Mouse (Mus musculus) midbrain, embryonic 16.5 days (tissue): ENCODE measurements at regions not wholly inside any gene's neighbourhood (a gene's known extent, or its start where the extent isn't known, plus 50 kb on each side); places are given as distances from the start of the nearest gene placed in this dataset.

Experiments used
- ATAC-seq: fragments of 200-750 bp; cut with Nextera tagmentation; 2 replicates; pipeline ENCODE4 v1.8.0; 2017; ENCODE audit warnings: moderate TSS enrichment
- H3K27ac ChIP-seq: fragments of 300-500 bp; sonication (generic); 2 replicates; pipeline ENCODE4 v1.5.1; 2014; ENCODE audit warnings: mild to moderate bottlenecking, low read length, mixed read lengths
- H3K27me3 ChIP-seq: fragments of 300-500 bp; sonication (generic); 2 replicates; pipeline ENCODE4 v1.6.1; 2014; ENCODE audit warnings: low read depth, low read length, mixed read lengths; ENCODE audit not compliant: control insufficient read depth, insufficient read depth
- H3K36me3 ChIP-seq: fragments of 300-500 bp; sonication (generic); 2 replicates; pipeline ENCODE4 v1.6.1; 2014; ENCODE audit warnings: mild to moderate bottlenecking, low read length, moderate library complexity, mixed read lengths; ENCODE audit not compliant: control insufficient read depth, insufficient read depth
- H3K4me1 ChIP-seq: fragments of 300-500 bp; sonication (generic); 2 replicates; pipeline ENCODE4 v1.6.1; 2014; ENCODE audit warnings: mild to moderate bottlenecking, low read length, mixed read lengths; ENCODE audit not compliant: control insufficient read depth, insufficient read depth
- H3K4me2 ChIP-seq: fragments of 300-500 bp; sonication (generic); 2 replicates; pipeline ENCODE4 v1.6.1; 2014; ENCODE audit warnings: mild to moderate bottlenecking, low read length, mixed read lengths
- H3K4me3 ChIP-seq: fragments of 300-500 bp; sonication (generic); 2 replicates; pipeline ENCODE4 v1.5.1; 2014; ENCODE audit warnings: low read depth, mild to moderate bottlenecking, low read length, moderate library complexity, mixed read lengths
- H3K9ac ChIP-seq: fragments of 300-500 bp; sonication (generic); 2 replicates; pipeline ENCODE4 v1.6.1; 2014; ENCODE audit warnings: low read depth, low read length, mixed read lengths
- H3K9me3 ChIP-seq: fragments of 300-500 bp; sonication (generic); replicated peaks from 2 replicates; pipeline ENCODE4 v1.6.1; 2014; ENCODE audit warnings: mild to moderate bottlenecking, low read length, mixed read lengths; ENCODE audit not compliant: control insufficient read depth, poor library complexity, severe bottlenecking
- WGBS: fragments of 180-500 bp; shearing (Covaris S2); extraction: QIAGEN DNeasy Blood & Tissue Kit; methylation state at CpG from one replicate; pipeline ENCODE4 v1.1.7; 2014; 5-methylcytosine and 5-hydroxymethylcytosine counted together

DNA sequence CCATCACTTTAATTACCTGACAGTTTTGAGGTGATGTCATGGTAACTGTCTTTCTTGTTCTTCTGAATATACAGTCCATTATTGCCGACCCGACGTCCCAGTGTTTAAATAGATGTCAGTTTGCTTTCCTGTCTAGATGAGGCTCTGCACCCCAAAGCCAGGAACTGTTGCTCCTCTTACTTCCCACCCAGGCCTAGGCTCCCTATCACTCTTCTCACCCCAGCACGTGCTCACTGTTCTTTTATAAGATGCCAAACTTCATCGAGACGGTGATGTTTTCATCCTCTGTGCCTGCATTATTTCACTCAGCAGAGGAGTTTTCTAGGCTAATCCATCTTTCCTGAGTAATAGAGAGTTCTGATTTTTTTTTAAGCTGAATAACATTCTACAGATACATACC, 156.5 kb downstream of the Adra2a start:
- H3K27ac ChIP-seq, result no peak overlapping the region
- H3K4me2 ChIP-seq, result no peak overlapping the region
- WGBS, result 83% methylated on average over 6 of the region's 6 CpGs
- H3K9me3 ChIP-seq, result no peaks in the 10 kb centered on the region
- H3K27me3 ChIP-seq, result no peaks in the 10 kb centered on the region
- no peak overlapping the region for H3K9ac ChIP-seq
- peaks cover 3% of the 10 kb centered on the region; the same call in 1 of the 2 replicates for H3K4me1 ChIP-seq
- ATAC-seq, result no peak
- no peaks in the 10 kb centered on the region for H3K36me3 ChIP-seq
- no peak overlapping the region for H3K4me3 ChIP-seq

DNA sequence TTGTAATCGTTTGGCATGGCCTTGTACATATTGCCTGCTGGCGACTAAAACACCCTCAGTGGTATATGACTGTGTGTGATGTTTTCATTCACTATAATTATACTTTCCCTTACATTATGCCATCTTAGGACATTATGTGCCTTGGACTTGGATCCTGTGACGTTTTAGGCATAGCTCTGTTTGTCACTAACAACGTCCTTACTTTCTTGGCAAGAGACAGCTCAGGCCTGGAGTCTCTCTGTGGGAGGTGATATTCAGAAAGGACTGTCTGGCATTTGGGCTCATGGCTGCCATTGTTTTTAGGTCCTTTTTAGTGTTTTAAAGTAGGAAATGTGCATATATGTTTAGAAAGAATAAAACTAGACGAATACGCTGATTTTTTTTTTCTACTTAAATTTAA, 158.5 kb downstream of the Adra2a start:
- H3K4me3 ChIP-seq, result no peak overlapping the region
- H3K4me1 ChIP-seq, result no peaks in the 10 kb centered on the region
- WGBS, result 69% methylated on average over 6 of the region's 6 CpGs
- H3K36me3 ChIP-seq, result no peaks in the 10 kb centered on the region
- H3K27me3 ChIP-seq, result no peaks in the 10 kb centered on the region
- H3K4me2 ChIP-seq, result no peak overlapping the region
- no peaks in the 10 kb centered on the region for H3K9me3 ChIP-seq
- H3K9ac ChIP-seq, result no peak overlapping the region
- no peak overlapping the region for H3K27ac ChIP-seq
- ATAC-seq, result no peak

DNA sequence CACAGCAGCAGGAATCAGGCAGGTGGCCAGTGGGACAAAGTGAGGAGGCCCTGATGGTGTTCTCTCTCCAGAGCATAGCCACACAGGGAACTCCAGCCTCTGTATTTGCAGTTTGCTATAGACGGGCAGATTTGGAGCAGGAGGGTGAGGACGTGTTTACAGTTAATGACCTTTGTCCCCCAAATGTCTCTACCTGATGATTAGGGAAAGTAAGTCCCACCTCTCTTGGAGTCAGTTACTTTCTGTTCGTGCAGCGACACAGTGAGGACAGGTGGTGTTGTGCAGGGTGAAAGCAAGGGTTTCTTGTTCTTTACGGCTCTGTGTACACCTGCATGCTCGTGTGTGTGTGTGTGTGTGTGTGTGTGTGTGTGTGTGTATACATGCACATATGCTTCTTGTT, 162.9 kb downstream of the Adra2a start:
- Histone ChIP-seq H3K4me3 (no peak overlapping the region), H3K36me3 (no peaks in the 10 kb centered on the region), H3K4me2 (no peak overlapping the region), H3K9ac (no peak overlapping the region), H3K9me3 (no peaks in the 10 kb centered on the region), H3K27me3 (no peaks in the 10 kb centered on the region), H3K27ac (no peak overlapping the region), H3K4me1 (no peaks in the 10 kb centered on the region)
- ATAC-seq, result no peak
- 80% methylated on average over 6 of the region's 6 CpGs for WGBS

DNA sequence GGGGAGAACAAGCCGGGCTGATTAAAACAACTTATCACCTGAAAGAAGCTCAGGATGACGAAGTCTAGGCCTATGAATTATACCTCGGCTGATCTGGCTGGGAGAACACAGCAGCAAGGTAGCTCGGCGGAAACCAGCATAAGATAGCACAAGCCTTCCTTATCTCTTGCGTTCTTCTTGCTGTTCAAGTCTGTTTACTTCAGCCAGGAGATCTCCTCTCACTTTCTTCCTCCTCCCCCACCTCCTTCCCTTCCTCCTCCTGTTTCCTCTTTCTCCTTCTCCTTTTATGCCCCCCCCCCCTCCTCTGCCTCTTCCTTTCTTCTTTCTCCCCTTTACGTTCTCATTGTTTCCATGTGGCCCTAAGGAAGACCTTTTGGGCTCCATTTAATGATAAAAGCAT, 168.2 kb downstream of the Adra2a start:
- Histone ChIP-seq H3K9ac (no peak overlapping the region), H3K36me3 (no peaks in the 10 kb centered on the region), H3K4me1 (no peaks in the 10 kb centered on the region), H3K4me3 (no peak overlapping the region), H3K9me3 (no peaks in the 10 kb centered on the region), H3K27ac (no peak overlapping the region), H3K4me2 (no peak overlapping the region), H3K27me3 (no peaks in the 10 kb centered on the region)
- WGBS, result 92% methylated on average over 7 of the region's 7 CpGs
- ATAC-seq, result no peak

DNA sequence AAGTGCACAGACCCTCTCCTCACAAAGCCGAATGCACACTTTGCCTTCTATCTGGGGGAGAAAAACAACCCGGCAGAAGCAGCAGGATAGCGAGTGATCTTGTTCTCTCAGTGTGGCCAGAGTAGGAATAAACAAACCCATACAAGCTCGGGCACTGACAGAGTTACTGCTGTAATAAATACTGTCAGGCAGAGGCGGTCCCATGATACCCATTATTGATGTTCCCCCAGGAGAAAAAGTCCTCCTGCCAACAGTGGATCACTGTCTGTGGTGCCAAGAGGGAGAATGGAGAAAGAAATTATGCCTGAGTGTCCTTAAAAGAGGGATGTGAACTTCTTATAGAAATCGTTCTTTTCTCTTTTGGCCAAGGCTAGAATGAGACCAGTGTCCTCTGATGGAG, 200.2 kb downstream of the Adra2a start:
- WGBS, result 84% methylated on average over 6 of the region's 6 CpGs

DNA sequence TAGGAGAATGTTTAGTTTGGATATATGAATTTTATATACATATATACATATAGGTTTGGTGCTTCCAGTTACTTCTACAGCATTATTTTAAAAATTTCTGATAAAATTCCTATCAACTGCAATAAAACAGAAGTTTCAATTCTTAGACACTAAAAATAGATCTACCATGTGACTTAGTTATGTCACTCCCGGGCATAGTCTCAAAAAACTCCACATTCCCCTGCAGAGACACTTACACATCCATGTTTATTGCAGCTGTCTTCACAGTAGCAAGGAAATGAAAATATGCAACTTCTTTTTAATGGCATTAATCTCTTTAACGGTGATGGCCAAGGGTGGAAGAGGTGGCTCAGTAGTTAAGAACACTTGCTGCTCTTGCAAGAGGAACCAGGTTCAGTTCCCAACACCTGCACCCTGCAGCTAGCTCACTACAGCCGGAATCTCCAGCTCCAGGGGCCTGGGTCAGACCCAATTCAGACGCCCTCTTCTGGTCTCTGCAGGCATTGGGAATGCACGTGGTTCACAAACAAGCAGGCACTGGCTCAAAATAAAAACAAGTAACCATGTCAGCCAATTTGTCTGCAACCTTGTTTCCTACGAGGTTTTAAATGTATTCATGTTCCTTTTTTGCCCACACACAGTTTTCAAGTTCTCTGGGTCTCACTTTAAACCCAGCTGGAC, 204.4 kb downstream of the Adra2a start:
- no peak for ATAC-seq
- WGBS, result 32% methylated on average over 6 of the region's 6 CpGs

More for the DNA sequence above, 200.2 kb downstream of the Adra2a start:
- no peaks in the 10 kb centered on the region for H3K27me3 ChIP-seq
- no peak for ATAC-seq
- H3K4me3 ChIP-seq, result no peak overlapping the region
- no peak overlapping the region for H3K9ac ChIP-seq
- no peak overlapping the region for H3K4me2 ChIP-seq
- peaks cover 3% of the 10 kb centered on the region; the same call in 1 of the 2 replicates for H3K4me1 ChIP-seq
- H3K9me3 ChIP-seq, result no peaks in the 10 kb centered on the region
- no peaks in the 10 kb centered on the region for H3K36me3 ChIP-seq
- H3K27ac ChIP-seq, result no peak overlapping the region

DNA sequence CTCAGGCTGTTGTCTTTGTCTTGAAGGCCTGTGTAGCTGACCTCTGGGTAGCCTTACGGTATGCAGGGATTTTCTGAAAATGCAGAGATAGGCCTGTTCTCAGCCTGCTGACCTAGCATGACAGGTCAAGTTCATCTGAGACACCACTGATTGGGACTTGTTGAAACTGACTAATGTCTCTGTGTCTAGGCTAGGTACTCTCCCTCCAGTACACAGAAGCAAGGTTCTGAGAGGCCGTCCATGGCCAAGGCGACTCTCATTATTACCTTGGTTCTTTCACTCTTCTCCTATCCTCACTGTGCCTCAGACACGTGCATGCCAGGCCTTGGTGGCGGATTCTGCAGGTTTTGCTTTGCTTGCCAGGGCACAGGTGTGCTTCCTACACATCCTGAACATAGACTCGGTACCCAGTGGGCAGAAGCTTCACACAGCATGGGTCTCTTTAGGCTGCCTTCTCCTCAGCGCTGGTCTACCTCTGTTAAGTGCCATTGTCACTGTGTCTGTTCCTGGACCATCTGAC, 208.3 kb downstream of the Adra2a start:
- no peak for ATAC-seq
- Histone ChIP-seq H3K4me2 (no peak overlapping the region), H3K9ac (no peak overlapping the region), H3K36me3 (no peaks in the 10 kb centered on the region), H3K27me3 (no peaks in the 10 kb centered on the region), H3K27ac (no peak overlapping the region), H3K4me3 (no peak overlapping the region), H3K4me1 (no peaks in the 10 kb centered on the region), H3K9me3 (no peaks in the 10 kb centered on the region)
- WGBS, result 85% methylated on average over 7 of the region's 7 CpGs

More for the DNA sequence above, 204.4 kb downstream of the Adra2a start:
- Histone ChIP-seq H3K9ac (no peak overlapping the region), H3K4me3 (no peak overlapping the region), H3K27me3 (no peaks in the 10 kb centered on the region), H3K4me2 (no peak overlapping the region), H3K9me3 (no peaks in the 10 kb centered on the region), H3K4me1 (peaks cover 3% of the 10 kb centered on the region; the same call in 1 of the 2 replicates), H3K27ac (no peak overlapping the region), H3K36me3 (no peaks in the 10 kb centered on the region)

DNA sequence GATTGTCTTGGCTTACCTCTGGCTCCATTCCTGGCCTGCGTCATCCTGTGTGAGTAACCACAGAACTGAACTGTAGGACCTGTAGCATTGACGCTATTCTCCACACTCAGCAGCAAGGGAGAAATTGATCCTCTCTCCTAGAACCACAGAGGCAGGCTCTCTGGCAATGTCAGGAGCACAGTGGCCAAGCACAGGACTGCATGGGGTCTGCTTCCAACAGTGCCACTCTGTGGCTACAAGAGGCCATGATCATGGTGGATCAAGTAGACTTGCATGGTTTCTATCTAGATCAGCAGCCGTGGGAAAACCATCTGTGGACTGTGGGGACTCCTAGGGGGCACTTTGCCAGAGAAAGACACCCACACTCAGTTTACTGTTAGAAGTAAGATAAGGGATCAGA, 213.9 kb downstream of the Adra2a start:
- H3K9me3 ChIP-seq, result no peaks in the 10 kb centered on the region
- H3K9ac ChIP-seq, result no peak overlapping the region
- H3K27me3 ChIP-seq, result no peaks in the 10 kb centered on the region
- no peak for ATAC-seq
- peaks cover 11% of the 10 kb centered on the region for H3K4me1 ChIP-seq
- H3K4me3 ChIP-seq, result no peak overlapping the region
- 88% methylated on average over 3 of the region's 3 CpGs for WGBS
- H3K27ac ChIP-seq, result no peak overlapping the region
- H3K36me3 ChIP-seq, result no peaks in the 10 kb centered on the region
- H3K4me2 ChIP-seq, result no peak overlapping the region

DNA sequence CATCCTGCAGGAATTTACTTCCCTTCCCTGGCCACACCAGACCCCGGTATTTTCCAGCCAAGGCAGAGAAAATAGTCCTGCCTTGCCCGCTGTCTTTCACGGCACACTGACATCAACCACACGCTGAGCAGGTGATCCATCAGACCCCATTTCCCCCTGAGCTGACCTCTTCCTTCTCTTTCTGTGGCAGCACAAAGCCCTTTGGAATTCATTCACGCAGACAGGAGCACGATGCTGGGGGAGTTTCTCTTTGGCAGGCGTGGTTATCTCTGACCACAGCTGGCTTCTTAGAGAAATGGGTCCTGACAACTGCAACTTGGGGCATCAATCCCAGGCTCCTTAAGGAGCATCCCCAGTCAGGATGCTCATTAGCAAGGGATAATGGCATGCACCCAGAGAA, 215.2 kb downstream of the Adra2a start:
- ATAC-seq, result no peak
- 7% methylated on average over 7 of the region's 7 CpGs for WGBS
- H3K36me3 ChIP-seq, result no peaks in the 10 kb centered on the region
- H3K27me3 ChIP-seq, result no peaks in the 10 kb centered on the region
- no peaks in the 10 kb centered on the region for H3K9me3 ChIP-seq
- peak overlapping the region; percentile 42; the same call in 1 of the 2 replicates for H3K9ac ChIP-seq
- H3K4me1 ChIP-seq, result peaks cover 11% of the 10 kb centered on the region
- no peak overlapping the region for H3K27ac ChIP-seq
- peak overlapping the region; percentile 40 for H3K4me2 ChIP-seq
- H3K4me3 ChIP-seq, result peak overlapping the region; percentile 16; the same call in 1 of the 2 replicates
